Mouse (Mus musculus) spleen, adult 12 weeks (tissue): Measurements from ENCODE around the gene Nenf.

ENCODE experiments used
- DNase-seq: peaks from one replicate; pipeline ENCODE4 v3.0.0; 2022; ENCODE audit warnings: low spot score

The Nenf gene

DNA sequence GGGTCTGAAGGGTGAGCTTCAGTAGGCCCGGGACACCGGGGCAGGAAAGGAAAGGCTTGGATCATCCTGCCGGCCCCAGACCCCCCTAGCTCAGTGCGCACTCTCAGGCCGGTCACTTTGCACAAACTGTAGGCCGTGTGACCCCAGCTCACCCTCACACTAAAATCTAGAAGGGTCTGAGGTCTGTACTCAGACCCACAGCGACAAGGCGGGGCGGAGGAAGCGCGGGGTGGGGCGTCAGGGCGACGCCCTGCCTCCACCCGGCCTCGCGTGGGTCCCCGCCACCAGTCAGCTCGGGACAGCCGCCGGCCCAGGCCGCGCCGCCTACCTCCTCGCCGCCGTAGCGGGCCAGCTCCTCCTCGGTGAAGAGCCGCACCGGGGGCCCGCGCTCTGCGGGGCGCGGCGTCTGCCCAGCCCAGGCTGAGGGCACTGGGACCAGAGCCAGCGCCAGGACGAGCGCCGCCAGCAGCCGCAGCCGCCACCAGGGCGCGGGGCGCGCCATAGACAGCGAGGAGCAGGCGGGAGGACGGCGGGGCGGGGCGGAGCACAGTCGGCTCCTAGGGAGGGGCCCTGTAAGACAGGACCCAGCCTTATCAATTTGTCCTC, at the start of gene Nenf:
TSS of gene Nenf (minus strand) at position 604 of the 606 bp plus-strand sequence.
- DNase-seq, result peak; percentile 83

DNA sequence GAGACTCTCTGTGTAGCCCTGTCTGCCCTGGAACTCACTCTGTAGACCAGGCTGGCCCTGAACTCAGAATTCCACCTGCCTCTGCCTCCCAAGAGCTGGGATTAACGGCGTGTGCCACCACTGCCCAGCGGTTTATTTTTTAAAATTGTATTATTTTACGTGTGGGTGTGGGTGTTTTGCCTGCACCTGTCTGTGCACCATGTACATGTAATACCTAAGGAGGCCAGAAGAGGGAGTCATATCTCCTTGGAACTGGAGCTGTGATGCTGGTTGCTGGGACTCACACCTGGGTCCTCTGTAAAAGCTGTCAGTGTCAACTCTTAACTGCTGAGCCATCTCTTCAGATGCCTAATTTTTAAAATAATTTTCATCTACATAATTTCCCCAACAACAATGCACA, 46.5 kb upstream of the Nenf start:
- peak; percentile 28 for DNase-seq

- no peak for DNase-seq
Observed at GRCm38 (mm10) chr1:191362412-191362811, 44.4 kb upstream of the Nenf start.

GRCm38 (mm10) chr1:191359478-191359877, 41.5 kb upstream of the Nenf start:
- DNase-seq, result no peak

DNA sequence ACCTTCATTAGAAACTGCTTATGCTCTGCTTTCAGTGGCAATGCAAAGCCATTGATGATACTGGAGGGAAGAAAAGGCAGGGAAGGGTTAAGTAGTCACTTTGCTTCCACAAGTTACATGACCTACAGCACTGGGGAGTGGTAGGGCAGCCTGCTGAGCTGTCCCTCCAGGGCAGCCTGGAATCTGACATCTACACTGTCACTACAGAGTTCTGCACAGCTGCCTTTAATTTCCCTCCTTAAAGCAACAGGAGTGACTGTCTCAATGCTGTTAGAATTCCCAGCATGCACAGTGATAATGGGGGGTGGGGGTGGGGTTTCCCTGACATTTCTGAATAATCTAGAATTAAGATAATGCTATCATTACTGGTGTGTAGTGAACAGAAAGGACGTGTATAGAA, 38.9 kb upstream of the Nenf start:
- no peak for DNase-seq

GRCm38 (mm10) chr1:191353836-191354235, 35.8 kb upstream of the Nenf start:
- no peak for DNase-seq

- no peak for DNase-seq
Observed at GRCm38 (mm10) chr1:191352786-191353488, 34.9 kb upstream of the Nenf start.

- DNase-seq, result no peak
Observed at GRCm38 (mm10) chr1:191350355-191350754, 32.4 kb upstream of the Nenf start.

DNA sequence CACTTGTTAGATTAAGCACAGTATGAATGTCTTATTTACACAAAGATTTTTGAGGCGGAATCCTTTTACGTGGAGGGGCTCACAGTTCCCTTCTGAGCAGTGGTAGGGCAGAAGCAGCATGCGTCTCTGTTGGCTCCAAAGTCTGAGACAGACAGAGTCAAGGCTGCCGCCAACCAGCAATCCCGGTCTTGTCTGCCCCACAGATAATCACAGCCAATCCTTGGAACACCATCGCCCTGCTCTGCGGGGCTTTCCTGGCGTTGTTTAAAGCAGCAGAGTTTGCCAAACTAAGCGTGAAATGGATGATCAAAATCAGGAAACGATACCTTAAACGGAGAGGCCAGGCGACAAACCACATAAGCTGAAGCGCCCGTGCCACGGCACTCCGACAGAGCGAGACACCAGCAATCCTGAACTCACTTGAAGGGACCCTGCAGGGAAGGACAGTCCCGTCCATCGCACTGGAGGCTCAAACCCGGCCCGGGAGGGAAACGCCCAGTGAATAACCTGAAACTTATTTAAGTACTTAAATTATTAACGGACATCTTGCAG, 31.6 kb upstream of the Nenf start:
- DNase-seq, result no peak

DNA sequence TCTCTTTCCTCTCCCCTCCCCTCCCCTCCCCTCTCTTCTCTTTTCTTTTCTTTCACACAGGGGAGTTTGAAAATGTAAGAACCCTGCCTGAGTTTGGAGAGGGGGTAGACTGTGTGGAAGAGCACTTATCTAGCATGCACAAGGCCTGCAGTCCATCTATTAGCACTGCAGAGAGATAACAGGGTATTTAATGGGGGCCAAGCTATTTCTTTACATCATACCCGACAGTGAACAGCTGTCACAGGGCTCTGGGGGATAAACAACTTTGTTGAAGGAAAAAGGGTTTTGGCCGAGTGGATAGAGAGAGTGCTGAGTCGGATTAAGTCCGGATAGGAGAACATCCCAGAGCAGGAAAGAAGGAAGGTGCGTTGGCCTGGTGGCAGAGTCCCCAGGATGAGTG, 31.0 kb upstream of the Nenf start:
- DNase-seq, result no peak

- no peak for DNase-seq
Observed at GRCm38 (mm10) chr1:191348592-191348991, 30.6 kb upstream of the Nenf start.

GRCm38 (mm10) chr1:191347602-191348001, 29.6 kb upstream of the Nenf start:
- no peak for DNase-seq

DNA sequence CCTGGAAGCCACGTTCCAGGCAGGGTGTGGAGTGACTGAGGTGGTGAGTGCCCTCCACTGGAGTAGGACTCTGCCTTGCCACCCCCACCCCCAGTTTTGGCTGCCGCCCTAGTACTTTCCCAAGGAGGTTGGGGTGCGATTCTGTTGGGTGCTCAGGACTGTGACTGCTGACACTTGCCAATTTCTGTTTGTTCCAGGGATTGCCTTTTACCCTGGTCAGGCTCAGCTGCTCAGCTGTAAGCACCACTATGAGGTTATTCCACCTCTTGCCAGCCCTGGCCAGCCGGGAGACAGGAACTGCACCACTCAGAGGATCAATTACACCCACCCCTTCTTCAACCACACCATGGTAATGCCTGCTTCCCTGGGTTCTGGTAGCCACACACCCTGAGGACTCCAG, 22.5 kb upstream of the Nenf start:
- no peak for DNase-seq

GRCm38 (mm10) chr1:191339876-191340275, 21.9 kb upstream of the Nenf start:
- DNase-seq, result no peak

DNA sequence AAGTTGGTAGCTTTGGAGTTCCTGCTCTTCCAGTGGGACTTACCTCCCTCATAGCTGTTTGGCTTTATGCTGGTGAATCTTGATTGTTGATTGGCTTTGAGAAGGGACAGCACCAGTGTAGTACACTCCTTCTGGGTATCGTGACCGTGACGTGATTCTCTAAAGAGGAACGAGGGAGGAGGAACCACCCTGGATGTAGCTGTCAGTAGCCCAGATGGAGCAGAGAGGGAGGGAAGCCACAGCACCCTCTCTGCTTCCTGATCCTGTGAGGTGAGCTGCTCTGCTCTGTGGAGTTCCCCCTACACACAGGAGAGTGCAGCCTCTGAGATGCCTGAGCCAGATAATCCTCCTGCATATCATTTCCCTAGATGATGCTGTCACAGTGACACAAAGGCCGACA, 16.5 kb upstream of the Nenf start:
- no peak for DNase-seq

GRCm38 (mm10) chr1:191330356-191330755, 12.4 kb upstream of the Nenf start:
- no peak for DNase-seq

DNA sequence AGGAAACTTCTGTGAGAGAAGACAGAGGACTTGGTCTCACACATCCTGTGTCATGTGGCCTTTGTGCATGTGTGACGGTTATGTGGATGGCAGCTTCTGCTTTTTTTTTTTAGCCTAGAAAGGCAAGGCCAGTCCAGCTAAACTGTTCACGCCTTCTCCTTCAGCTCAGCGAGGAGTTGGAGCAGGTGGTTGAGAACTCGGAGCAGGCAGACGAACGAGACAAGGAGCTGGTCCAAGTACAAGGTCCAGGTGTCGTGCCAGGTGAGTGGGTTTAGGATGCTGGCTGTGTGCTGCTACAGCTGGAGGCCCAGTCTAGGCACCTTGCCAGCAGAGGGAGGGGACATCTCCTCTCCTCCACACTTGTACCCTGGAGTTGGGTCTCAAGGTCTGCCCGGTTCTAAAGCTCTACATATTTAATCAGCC, 10.0 kb upstream of the Nenf start:
- no peak for DNase-seq

DNA sequence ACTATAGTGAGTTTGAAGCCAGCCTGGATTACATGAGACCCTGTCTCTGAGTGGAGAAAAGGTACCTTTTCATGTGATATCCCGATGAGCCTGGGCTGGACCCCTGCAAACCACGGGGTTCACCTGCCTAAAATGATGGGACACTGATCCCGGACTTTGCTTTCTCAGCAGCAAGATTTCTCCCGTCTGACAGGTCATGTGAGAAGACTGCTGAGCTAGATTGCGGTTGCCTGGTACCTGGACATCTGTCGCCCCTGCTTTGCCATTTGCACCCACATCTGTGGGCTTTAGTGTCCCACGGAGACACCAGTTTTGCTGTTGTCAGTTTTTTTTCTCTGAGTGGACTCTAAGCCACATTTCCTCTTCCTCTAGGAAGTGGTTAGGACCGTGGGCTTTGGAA, 9.3 kb upstream of the Nenf start:
- DNase-seq, result no peak

DNA sequence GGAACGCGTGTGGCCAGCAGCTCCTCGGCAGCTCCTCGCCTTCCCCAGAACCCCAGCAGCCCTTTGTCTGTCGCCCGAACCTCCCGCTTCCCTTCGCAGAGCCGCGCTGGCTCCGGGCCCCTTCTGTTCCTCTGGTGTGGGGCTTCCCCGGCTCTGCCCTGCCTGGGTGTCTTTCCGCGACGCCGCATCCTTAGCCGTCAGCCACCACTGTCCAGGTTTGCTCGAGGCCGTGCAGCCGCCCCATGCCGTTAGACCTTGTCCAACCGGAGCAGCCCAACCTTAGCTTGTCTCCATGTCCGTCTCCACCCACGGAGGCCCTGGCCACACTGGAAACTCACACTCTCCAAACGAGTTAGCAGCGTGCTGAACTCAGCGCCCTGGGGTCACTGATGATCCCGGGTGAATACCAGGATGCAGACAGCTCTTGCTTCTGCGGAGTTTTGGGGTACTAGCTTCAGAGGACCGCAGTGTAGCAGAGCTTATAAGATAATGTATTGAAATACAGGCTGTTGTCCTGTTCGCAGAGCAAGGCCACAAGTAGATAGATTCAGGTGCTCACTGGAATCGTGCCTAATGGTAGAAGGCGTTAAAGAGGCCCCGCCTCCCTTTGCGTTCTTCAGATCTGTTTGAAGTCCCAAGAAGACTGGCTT, 8.4 kb upstream of the Nenf start:
- peak; percentile 60 for DNase-seq

- peak; percentile 94 for DNase-seq
Observed at GRCm38 (mm10) chr1:191325726-191326232, 7.8 kb upstream of the Nenf start, which contains the start of gene Tmem206. Gene Tmem206 (plus strand): TSS chr1:191325912.

DNA sequence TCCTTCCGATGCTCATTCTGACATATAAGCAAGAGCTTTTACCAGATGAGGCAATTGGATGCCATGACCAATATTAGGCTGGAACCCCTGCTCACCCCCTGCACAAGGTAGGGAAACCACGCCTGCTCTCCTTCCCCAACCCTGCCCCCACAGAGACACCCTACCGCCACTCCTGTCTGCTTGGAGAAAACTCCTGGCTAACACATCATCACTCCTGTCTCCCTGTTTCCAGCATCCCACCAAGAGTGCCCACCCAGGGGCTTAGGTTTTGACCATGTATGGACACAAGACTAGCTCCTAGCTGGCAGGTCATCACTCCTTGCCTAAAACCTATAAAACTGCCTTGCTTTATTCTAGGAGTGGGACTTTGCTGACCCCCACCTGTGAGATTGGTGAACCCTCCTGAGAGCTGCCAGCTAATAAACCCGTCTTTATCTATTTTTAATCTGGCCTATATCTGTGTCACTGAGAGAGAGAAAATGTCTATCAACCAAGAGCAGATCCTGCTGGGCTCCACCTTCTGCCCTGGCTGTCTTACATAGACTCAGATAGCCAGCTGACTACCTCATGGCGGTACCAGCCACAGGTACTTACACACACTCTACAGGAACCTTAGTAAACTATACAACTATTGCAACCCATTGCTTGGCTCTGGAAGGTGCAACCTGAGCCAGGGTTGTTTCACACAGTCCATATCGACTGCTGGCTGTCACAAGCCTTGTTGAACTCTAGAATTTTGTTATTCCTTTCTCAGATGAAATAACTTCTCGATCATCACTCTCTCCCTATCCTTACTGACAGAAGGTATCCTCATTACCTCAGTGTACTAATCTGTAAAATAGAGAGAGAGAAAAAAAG, 7.0 kb upstream of the Nenf start:
- no peak for DNase-seq

DNA sequence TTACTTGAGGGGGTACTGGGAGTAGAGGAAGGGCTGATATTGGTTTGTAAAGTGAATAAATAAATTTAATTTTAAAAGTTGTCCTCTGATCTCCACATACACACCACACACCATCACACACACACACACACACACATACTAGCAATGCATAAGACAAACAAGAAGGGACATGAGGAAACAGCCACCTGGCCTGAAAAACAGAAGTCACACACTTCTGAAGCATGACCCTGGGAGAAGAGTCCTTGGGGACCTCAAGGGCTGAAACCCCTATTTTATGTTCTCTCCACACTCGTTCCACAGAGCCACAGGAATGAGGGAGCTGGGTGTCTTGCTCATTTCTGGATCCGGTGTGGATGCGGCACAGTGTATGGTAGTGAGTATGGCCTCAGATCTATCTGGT, 5.4 kb upstream of the Nenf start:
- DNase-seq, result no peak
